Mouse (Mus musculus) midbrain, embryonic 13.5 days (tissue): ENCODE data around the gene Vapb. TPM values are rescaled to one million over a fixed set of nuclear protein-coding genes. Genes with fewer than 3 reads are reported as not detected.
A peak's percentile ranks its signal among the peaks of the same experiment; 100 is the strongest.

Source experiments
- ATAC-seq: fragments of 200-750 bp; cut with Nextera tagmentation; 2 replicates; pipeline ENCODE4 v1.8.0; 2017; ENCODE audit warnings: mild to moderate bottlenecking, moderate TSS enrichment, moderate library complexity
- H3K27ac ChIP-seq: fragments of 300-500 bp; sonication (generic); 2 replicates; pipeline ENCODE4 v1.5.1; 2015; ENCODE audit warnings: inconsistent platforms, mild to moderate bottlenecking, moderate library complexity
- H3K27me3 ChIP-seq: fragments of 300-500 bp; sonication (generic); 2 replicates; pipeline ENCODE4 v1.6.1; 2015; ENCODE audit warnings: mild to moderate bottlenecking, inconsistent platforms
- H3K36me3 ChIP-seq: fragments of 300-500 bp; sonication (generic); 2 replicates; pipeline ENCODE4 v1.6.1; 2015; ENCODE audit warnings: mild to moderate bottlenecking, inconsistent platforms
- H3K4me1 ChIP-seq: fragments of 300-500 bp; sonication (generic); replicated peaks from 2 replicates; pipeline ENCODE4 v1.6.1; 2015; ENCODE audit warnings: inconsistent platforms
- H3K4me2 ChIP-seq: fragments of 300-500 bp; sonication (generic); replicated peaks from 2 replicates; pipeline ENCODE4 v1.6.1; 2015; ENCODE audit warnings: moderate library complexity, mild to moderate bottlenecking, inconsistent platforms
- H3K4me3 ChIP-seq: fragments of 300-500 bp; sonication (generic); replicated peaks from 2 replicates; pipeline ENCODE4 v1.5.1; 2015; ENCODE audit warnings: mild to moderate bottlenecking, inconsistent platforms
- H3K9ac ChIP-seq: fragments of 300-500 bp; sonication (generic); replicated peaks from 2 replicates; pipeline ENCODE4 v1.6.1; 2015; ENCODE audit warnings: mild to moderate bottlenecking, inconsistent platforms
- H3K9me3 ChIP-seq: fragments of 300-500 bp; sonication (generic); 2 replicates; pipeline ENCODE4 v1.6.1; 2016; ENCODE audit warnings: mild to moderate bottlenecking, inconsistent platforms
- WGBS: fragments of 180-500 bp; shearing (Covaris S2); methylation state at CpG from one replicate; pipeline ENCODE4 v1.1.7; 2015; 5-methylcytosine and 5-hydroxymethylcytosine counted together
- polyA plus RNA-seq: library from polyadenylated mRNA; unstranded; fragments of >200 nt; fragmentation: Nextera tagmentation; extraction: Ambion mirVana; gene quantifications from 2 replicates; pipeline ENCODE4 v1.2.1, GENCODE M21; 2015

The Vapb gene
- polyA plus RNA-seq, 1 experiment from 2014 or later, result 13.8 TPM

GRCm38 (mm10) chr2:173742744-173743143 lies 5.4 kb downstream of the Vapb start:
- peaks cover 35% of the 10 kb centered on the region for H3K4me1 ChIP-seq
- H3K9ac ChIP-seq, result no peak overlapping the region
- no peak overlapping the region for H3K27ac ChIP-seq
- no peaks in the 10 kb centered on the region for H3K27me3 ChIP-seq
- no peak for ATAC-seq
- no peaks in the 10 kb centered on the region; the same call in 1 of the 2 replicates for H3K9me3 ChIP-seq
- 91% methylated on average over 9 of the region's 9 CpGs for WGBS
- no peak overlapping the region for H3K4me2 ChIP-seq
- peaks cover 23% of the 10 kb centered on the region for H3K36me3 ChIP-seq
- H3K4me3 ChIP-seq, result no peak overlapping the region

GRCm38 (mm10) chr2:173744070-173744815 lies 6.9 kb downstream of the Vapb start:
- Histone ChIP-seq H3K27ac (no peak overlapping the region), H3K9me3 (no peaks in the 10 kb centered on the region; the same call in 1 of the 2 replicates), H3K27me3 (no peaks in the 10 kb centered on the region), H3K4me2 (no peak overlapping the region), H3K36me3 (peaks cover 15% of the 10 kb centered on the region), H3K4me1 (peaks cover 20% of the 10 kb centered on the region), H3K4me3 (no peak overlapping the region), H3K9ac (no peak overlapping the region)
- 90% methylated on average over 7 of the region's 7 CpGs for WGBS
- no peak for ATAC-seq

DNA sequence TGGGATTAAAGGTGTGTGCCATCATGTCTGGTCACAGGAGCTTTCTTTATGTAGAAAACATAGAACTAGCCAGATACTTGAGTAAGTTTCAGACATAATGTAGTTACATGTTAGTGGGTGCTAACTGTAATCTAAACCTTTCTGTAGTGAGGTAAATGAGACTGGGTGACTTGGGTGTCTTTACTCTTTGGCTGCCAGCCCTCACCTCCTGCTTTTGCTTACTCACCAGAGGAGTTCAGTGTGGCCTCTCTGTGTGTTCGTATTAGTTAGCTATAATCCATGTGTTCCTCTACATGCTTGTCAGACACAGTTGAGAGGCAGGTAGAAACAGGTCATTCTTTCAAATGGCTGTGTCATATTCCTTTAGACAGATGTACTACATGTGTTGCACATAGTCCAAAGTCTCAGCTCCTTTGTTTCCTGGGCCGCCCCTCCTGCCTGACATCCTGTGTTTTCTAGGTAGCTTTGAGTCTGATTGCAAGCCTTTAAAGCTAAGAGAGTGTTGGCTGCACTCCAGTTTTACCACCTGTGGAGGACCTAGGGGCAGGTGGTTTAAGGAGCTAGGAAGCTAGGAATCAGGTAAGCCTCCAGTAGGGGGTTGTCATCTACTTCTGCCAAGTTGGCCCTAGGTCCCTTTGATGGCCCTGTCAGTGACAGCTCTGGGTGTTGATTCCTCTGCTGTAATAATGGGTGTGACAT lies 11.8 kb downstream of the Vapb start:
- 93% methylated on average over 2 of the region's 2 CpGs for WGBS
- ATAC-seq, result no peak
- Histone ChIP-seq H3K9me3 (no peaks in the 10 kb centered on the region; the same call in 1 of the 2 replicates), H3K4me3 (no peak overlapping the region), H3K4me1 (no peaks in the 10 kb centered on the region), H3K4me2 (no peak overlapping the region), H3K27ac (no peak overlapping the region), H3K36me3 (peaks cover 13% of the 10 kb centered on the region), H3K9ac (no peak overlapping the region), H3K27me3 (no peaks in the 10 kb centered on the region)

DNA sequence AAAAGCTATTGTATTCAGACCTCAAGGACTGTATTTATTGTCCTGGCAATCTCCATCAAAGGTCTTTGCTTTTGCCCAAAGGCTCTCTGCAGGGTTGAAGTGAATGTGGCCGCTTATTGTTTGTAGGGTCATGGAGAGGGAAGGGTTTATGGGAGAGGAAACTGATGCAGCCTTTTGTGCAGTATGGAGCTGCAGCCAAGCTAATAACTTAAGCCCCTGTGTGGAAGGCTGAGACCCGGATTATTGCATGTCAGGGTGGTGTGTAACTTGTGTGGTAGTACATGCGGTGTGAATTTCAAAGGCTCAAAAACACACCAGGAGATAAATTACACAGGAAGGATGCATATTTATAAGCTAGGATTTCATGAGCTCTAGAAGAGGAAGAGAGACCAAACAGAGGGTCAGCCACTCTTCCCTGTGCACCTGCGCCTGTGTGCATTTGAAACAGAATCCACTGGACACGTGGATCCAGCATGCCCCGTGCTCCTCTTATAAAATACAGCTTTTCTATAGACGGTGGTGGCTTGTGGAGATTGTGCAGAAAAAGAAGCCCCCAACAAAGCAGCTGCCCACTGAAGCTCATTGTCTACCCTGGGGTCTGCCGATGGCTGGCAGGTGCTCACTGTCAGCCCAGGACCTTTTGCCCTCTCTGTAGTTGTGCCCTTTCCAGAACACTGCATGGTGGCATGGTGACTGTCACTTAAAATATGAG lies 18.3 kb downstream of the Vapb start:
- Histone ChIP-seq H3K4me1 (peaks cover 32% of the 10 kb centered on the region), H3K4me2 (no peak overlapping the region), H3K9me3 (no peaks in the 10 kb centered on the region), H3K27me3 (no peaks in the 10 kb centered on the region), H3K9ac (0 out of 2 replicates have a peak overlapping the region, but pooled peaks have one; percentile 10), H3K36me3 (no peaks in the 10 kb centered on the region), H3K4me3 (no peak overlapping the region), H3K27ac (peak overlapping the region; percentile 74)
- ATAC-seq, result peak; percentile 87
- WGBS, result 24% methylated on average over 8 of the region's 8 CpGs

DNA sequence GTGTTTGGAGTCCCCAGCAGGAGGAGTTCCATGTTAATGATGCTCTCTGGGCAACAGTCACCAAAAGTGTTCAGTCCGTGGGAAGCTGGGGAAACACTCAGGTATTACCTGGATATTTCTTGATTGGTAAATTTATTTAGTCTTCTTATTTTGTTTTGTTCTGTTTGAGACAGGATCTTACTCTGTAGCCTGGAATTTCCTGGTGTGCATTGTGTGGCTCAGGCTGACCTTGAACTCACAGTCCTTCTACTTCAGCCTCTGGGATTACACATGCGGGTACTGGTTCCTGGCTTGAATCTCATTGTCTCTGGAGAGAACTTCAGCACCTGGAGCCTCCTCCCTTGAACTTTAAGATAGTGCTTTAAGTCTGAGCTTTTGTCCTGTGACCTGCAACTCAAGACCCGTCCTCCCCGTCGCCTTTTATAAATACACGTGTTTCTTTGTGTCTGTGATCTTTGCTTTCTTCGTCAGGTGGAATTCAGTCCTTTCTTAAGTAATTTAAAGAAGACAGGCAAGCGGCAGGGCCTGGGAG lies 20.4 kb downstream of the Vapb start:
- Histone ChIP-seq H3K9ac (no peak overlapping the region), H3K4me2 (no peak overlapping the region), H3K9me3 (no peaks in the 10 kb centered on the region), H3K4me1 (peaks cover 46% of the 10 kb centered on the region), H3K27me3 (no peaks in the 10 kb centered on the region), H3K4me3 (no peak overlapping the region), H3K36me3 (no peaks in the 10 kb centered on the region), H3K27ac (no peak overlapping the region)
- WGBS, result 87% methylated on average over 8 of the region's 8 CpGs
- no peak for ATAC-seq

DNA sequence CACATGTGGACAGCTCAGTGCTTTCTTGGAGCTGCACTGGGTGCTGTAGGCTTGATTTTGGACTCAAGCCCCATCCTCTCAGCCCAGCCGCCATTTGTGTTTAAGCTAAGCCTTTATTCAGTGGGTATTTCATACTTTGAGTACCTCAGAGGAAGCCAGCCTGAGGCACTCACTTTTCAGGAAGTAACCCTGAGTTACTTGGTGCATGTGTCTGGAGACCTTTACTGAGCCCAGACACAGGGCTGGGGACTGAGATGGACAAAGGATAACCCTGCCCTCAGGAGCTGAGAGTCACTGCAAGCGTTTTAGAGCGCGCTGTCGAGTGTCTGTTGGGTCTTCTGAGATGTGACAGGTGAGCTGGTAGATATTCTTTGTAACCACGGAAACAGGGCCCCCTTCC lies 23.3 kb downstream of the Vapb start:
- no peak overlapping the region for H3K27ac ChIP-seq
- no peak overlapping the region for H3K4me3 ChIP-seq
- H3K4me1 ChIP-seq, result peaks cover 58% of the 10 kb centered on the region
- H3K9ac ChIP-seq, result no peak overlapping the region; the same call in 1 of the 2 replicates
- no peaks in the 10 kb centered on the region for H3K9me3 ChIP-seq
- no peak overlapping the region for H3K4me2 ChIP-seq
- no peaks in the 10 kb centered on the region for H3K27me3 ChIP-seq
- no peaks in the 10 kb centered on the region for H3K36me3 ChIP-seq
- WGBS, result 81% methylated on average over 6 of the region's 6 CpGs
- no peak for ATAC-seq

DNA sequence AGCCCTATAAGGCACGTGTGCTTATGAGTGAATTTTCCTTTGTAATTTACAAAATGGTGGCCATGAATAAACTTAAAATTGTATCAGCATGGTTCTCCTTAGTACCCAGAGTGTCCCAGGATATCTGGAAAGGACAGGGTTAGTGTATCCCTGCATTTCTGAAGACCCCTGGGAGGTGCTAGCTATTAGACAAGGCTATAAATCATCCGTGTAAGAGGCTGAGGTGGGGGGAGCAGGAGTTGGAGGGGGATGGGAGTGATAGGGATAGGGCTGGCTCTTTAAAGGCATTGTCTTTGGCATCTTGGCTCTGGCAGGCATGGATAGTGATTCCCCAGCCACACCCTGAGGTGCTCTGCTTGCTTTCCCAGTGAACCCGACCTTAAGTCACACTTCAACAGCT lies 27.3 kb downstream of the Vapb start:
- Histone ChIP-seq H3K4me3 (no peak overlapping the region), H3K9me3 (no peaks in the 10 kb centered on the region), H3K27me3 (no peaks in the 10 kb centered on the region), H3K4me1 (peaks cover 73% of the 10 kb centered on the region), H3K9ac (0 out of 2 replicates have a peak overlapping the region, but pooled peaks have one; percentile 19), H3K4me2 (no peak overlapping the region), H3K27ac (peak overlapping the region; percentile 56), H3K36me3 (peaks cover 11% of the 10 kb centered on the region; the same call in 1 of the 2 replicates)
- ATAC-seq, result no peak
- 61% methylated on average over 3 of the region's 3 CpGs for WGBS

DNA sequence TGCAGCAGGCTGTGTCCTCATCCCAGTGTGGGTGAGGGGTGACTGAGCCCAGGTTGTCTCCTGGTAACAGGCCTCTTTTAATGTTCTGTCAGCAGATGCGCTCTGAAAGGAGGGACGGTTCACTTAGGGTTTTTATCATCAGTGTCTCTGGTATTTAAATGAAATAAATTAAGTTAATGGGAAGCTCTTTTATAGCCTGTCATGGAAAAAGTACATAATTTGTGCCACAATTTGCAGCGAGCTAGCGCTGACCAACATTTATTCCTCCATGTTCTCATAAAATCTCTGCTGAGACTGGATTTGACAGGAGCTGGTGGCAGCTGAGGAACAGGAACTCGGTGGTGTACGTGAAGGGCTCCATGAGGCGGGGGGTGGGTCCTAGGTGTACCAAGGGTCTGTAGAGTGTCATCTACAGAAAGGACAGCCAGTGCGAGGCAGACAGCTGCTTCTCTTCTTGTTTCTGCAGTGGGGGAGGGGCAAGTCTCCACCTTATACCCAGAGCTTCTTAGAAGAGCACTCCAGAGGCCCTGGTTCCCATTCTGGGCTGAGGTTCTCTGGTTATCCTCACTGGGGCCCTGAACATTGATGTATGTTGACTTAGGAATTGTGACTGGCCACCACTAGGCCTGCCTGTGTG lies 30.8 kb downstream of the Vapb start:
- Histone ChIP-seq H3K9ac (no peak overlapping the region), H3K4me2 (no peak overlapping the region), H3K4me3 (no peak overlapping the region), H3K27me3 (no peaks in the 10 kb centered on the region), H3K27ac (peak overlapping the region; percentile 56), H3K36me3 (peaks cover 11% of the 10 kb centered on the region; the same call in 1 of the 2 replicates), H3K9me3 (no peaks in the 10 kb centered on the region), H3K4me1 (peaks cover 72% of the 10 kb centered on the region)
- no peak for ATAC-seq
- 75% methylated on average over 8 of the region's 8 CpGs for WGBS

GRCm38 (mm10) chr2:173769183-173769582 lies 31.9 kb downstream of the Vapb start:
- Histone ChIP-seq H3K4me3 (no peak overlapping the region), H3K9me3 (no peaks in the 10 kb centered on the region), H3K27ac (peak overlapping the region; percentile 73), H3K27me3 (no peaks in the 10 kb centered on the region), H3K4me2 (no peak overlapping the region), H3K4me1 (peaks cover 77% of the 10 kb centered on the region), H3K36me3 (peaks cover 11% of the 10 kb centered on the region; the same call in 1 of the 2 replicates), H3K9ac (no peak overlapping the region)
- WGBS, result 44% methylated on average over 10 of the region's 10 CpGs
- no peak for ATAC-seq

DNA sequence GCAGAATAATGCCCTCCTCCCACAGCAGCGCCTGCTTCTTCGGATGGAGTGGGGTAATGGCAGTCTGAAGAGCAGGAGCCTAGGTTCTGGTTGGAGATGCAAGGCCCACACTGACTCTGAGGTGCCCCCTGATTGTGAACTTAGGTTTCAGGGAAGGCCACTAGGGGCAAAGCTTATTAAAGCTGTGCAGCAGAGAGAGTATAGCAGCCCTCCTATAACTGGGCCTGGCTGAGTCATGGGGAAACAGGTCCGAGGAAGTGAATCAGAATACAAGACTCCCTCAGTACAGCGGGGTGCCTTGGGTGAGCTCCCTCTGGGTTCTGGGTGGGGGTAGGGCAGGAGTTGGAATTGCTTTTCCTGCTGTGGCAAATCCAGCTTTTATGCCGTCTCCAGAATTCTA lies 33.3 kb downstream of the Vapb start:
- Histone ChIP-seq H3K36me3 (peaks cover 11% of the 10 kb centered on the region; the same call in 1 of the 2 replicates), H3K4me1 (peaks cover 78% of the 10 kb centered on the region), H3K9me3 (no peaks in the 10 kb centered on the region), H3K27ac (peak overlapping the region; percentile 51; the same call in 1 of the 2 replicates), H3K9ac (no peak overlapping the region), H3K27me3 (no peaks in the 10 kb centered on the region), H3K4me2 (no peak overlapping the region), H3K4me3 (no peak overlapping the region)
- ATAC-seq, result no peak
- 74% methylated on average over 5 of the region's 5 CpGs for WGBS

DNA sequence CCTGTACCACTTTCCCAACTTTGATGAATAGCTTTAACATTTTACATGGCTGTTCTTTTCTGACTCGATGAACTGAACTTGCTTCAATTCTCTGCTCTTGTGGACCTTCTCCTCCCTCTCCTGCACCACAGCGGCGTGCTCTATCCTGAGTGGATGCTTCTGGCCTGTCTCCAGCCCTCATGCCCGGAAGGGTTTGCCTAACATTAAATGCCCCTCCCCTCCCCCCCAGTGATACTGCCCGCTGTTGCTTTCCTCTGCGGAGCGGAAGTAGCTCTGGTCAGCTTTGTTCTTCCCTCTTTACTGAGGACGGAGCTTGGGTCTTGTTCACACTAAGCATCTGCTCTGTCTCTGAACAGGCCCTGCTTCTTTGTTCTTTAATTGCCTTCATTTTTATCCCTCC lies 34.4 kb downstream of the Vapb start:
- H3K27me3 ChIP-seq, result no peaks in the 10 kb centered on the region
- H3K4me2 ChIP-seq, result no peak overlapping the region
- no peak; the same call in 1 of the 2 replicates for ATAC-seq
- 41% methylated on average over 8 of the region's 8 CpGs for WGBS
- H3K27ac ChIP-seq, result peak overlapping the region; percentile 51; the same call in 1 of the 2 replicates
- no peak overlapping the region for H3K9ac ChIP-seq
- peaks cover 82% of the 10 kb centered on the region for H3K4me1 ChIP-seq
- H3K9me3 ChIP-seq, result no peaks in the 10 kb centered on the region
- H3K4me3 ChIP-seq, result no peak overlapping the region
- H3K36me3 ChIP-seq, result peaks cover 7% of the 10 kb centered on the region; the same call in 1 of the 2 replicates
